Mouse (Mus musculus) naive thymus-derived CD4-positive, alpha-beta T cell, adult 2 months (primary cell): Measurements from ENCODE around the gene Lmx1a.

Source experiments
- DNase-seq: peaks from one replicate; pipeline ENCODE4 v3.0.0-alpha.2; 2011; ENCODE audit warnings: low read depth

Lmx1a gene

DNA sequence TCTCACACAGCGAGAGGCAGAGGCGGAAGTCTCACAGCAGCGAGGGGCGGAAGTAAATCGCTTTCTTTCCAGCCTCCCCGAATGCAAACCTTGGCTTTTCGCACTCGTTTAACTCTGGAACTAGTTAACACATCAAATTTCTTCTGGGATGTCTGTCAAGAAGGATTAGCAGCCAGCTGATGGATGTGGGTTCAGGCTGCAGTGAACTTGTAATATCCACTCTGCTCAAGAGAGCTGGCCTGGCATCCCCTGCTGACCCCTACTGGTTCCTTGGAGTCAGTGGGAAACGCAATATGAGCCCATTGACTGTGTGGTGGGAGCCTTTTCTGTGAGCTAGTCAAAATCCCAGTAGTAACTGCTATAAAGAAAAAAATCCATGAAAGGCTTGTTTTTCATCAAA is 199.8 kb downstream of the Lmx1a start:
- DNase-seq: no peak

DNA sequence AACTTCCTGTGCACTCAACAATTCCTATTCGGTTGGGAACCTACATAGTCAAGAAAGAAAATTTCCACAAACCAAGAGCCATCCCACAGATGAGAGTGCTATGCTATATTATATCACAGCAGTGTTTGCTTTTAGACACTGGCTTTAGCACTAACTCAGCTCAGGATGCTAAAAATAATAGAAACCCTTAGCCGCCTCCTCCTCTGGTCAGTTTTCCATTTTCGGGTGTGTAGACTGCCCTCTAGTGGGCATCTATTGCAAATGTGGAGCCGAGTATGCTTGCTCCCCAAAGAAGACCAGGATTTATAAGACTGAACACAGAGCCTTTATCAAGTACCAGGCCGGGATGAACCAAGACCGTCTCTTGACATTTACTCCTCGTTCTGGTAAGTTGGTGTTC is 207.2 kb downstream of the Lmx1a start:
- no peak for DNase-seq
